Mouse (Mus musculus): ENCODE measurements around the gene Ltk. TPM values are rescaled to one million over a fixed set of nuclear protein-coding genes. Genes with fewer than 3 reads are reported as not detected.
A peak's percentile ranks its signal among the peaks of the same experiment; 100 is the strongest.

Ltk gene
- polyA plus RNA-seq, 1 experiment = 2.0 TPM

GRCm38 (mm10) chr2:119758844-119759835 is 1.1 kb downstream of the Ltk start:
- Histone ChIP-seq H3K27me3 (replicated peaks; ENCODE audit: control insufficient read depth, insufficient read depth, low read length) (peaks cover 2% of the 10 kb centered on the region), H3K36me3 (ENCODE audit: control insufficient read depth, insufficient read depth, low read length) (no peaks in the 10 kb centered on the region), H3K4me3 (ENCODE audit: insufficient read depth, low read depth, low read length) (peak overlapping the region; percentile 52), H3K27ac (ENCODE audit: insufficient read depth, low read depth, low read length) (no peak overlapping the region), H3K4me1 (ENCODE audit: control insufficient read depth, insufficient read depth, low read length) (peaks cover 4% of the 10 kb centered on the region; the same call in 1 of the 2 replicates)
- 12% methylated on average over 44 of the region's 44 CpGs for WGBS
- no peak for DNase-seq
- TF ChIP-seq CTCF (conservative IDR thresholded peaks at IDR 0.05; ENCODE audit: insufficient read depth, insufficient read length, low read depth, low read length) = no peak
- TF ChIP-seq POLR2A (IDR thresholded peaks at IDR 0.05; ENCODE audit: low read depth, low read length) = no peak

- H3K27me3 ChIP-seq (replicated peaks; ENCODE audit: control insufficient read depth, insufficient read depth, low read length) = peaks cover 2% of the 10 kb centered on the region
- peaks cover 4% of the 10 kb centered on the region; the same call in 1 of the 2 replicates for H3K4me1 ChIP-seq (ENCODE audit: control insufficient read depth, insufficient read depth, low read length)
- WGBS = under 1% methylated on average over 73 of the region's 77 CpGs
- no peak overlapping the region for H3K27ac ChIP-seq (ENCODE audit: insufficient read depth, low read depth, low read length)
- TF ChIP-seq CTCF (conservative IDR thresholded peaks at IDR 0.05; ENCODE audit: insufficient read depth, insufficient read length, low read depth, low read length) (no peak), POLR2A (IDR thresholded peaks at IDR 0.05; ENCODE audit: low read depth, low read length) (no peak)
- no peaks in the 10 kb centered on the region for H3K36me3 ChIP-seq (ENCODE audit: control insufficient read depth, insufficient read depth, low read length)
- DNase-seq = peak; percentile 44
- H3K4me3 ChIP-seq (ENCODE audit: insufficient read depth, low read depth, low read length) = peak overlapping the region; percentile 52
Measured at GRCm38 (mm10) chr2:119758101-119758843, 2.0 kb downstream of the Ltk start.

GRCm38 (mm10) chr2:119757601-119758100 is 2.6 kb downstream of the Ltk start:
- Histone ChIP-seq H3K4me1 (ENCODE audit: control insufficient read depth, insufficient read depth, low read length) (peaks cover 4% of the 10 kb centered on the region; the same call in 1 of the 2 replicates), H3K27ac (ENCODE audit: insufficient read depth, low read depth, low read length) (no peak overlapping the region), H3K27me3 (replicated peaks; ENCODE audit: control insufficient read depth, insufficient read depth, low read length) (peaks cover 2% of the 10 kb centered on the region), H3K4me3 (ENCODE audit: insufficient read depth, low read depth, low read length) (peak overlapping the region; percentile 52), H3K36me3 (ENCODE audit: control insufficient read depth, insufficient read depth, low read length) (no peaks in the 10 kb centered on the region)
- peak; percentile 16 for DNase-seq
- no peak for TF ChIP-seq POLR2A (IDR thresholded peaks at IDR 0.05; ENCODE audit: low read depth, low read length)
- no peak for TF ChIP-seq CTCF (conservative IDR thresholded peaks at IDR 0.05; ENCODE audit: insufficient read depth, insufficient read length, low read depth, low read length)
- 5% methylated on average over 31 of the region's 31 CpGs for WGBS

GRCm38 (mm10) chr2:119749260-119749659 is 11.0 kb downstream of the Ltk start:
- no peak for DNase-seq
- 66% methylated on average over 13 of the region's 13 CpGs for WGBS
- H3K36me3 ChIP-seq (ENCODE audit: control insufficient read depth, insufficient read depth, low read length) = no peaks in the 10 kb centered on the region
- TF ChIP-seq CTCF (conservative IDR thresholded peaks at IDR 0.05; ENCODE audit: insufficient read depth, insufficient read length, low read depth, low read length) = no peak
- TF ChIP-seq POLR2A (IDR thresholded peaks at IDR 0.05; ENCODE audit: low read depth, low read length) = no peak
- no peak overlapping the region for H3K27ac ChIP-seq (ENCODE audit: insufficient read depth, low read depth, low read length)
- H3K27me3 ChIP-seq (replicated peaks; ENCODE audit: control insufficient read depth, insufficient read depth, low read length) = no peaks in the 10 kb centered on the region
- no peak overlapping the region for H3K4me3 ChIP-seq (ENCODE audit: insufficient read depth, low read depth, low read length)
- no peaks in the 10 kb centered on the region for H3K4me1 ChIP-seq (ENCODE audit: control insufficient read depth, insufficient read depth, low read length)

GRCm38 (mm10) chr2:119747554-119747953 is 12.7 kb downstream of the Ltk start:
- Histone ChIP-seq H3K4me3 (ENCODE audit: insufficient read depth, low read depth, low read length) (no peak overlapping the region), H3K4me1 (ENCODE audit: control insufficient read depth, insufficient read depth, low read length) (no peaks in the 10 kb centered on the region), H3K36me3 (ENCODE audit: control insufficient read depth, insufficient read depth, low read length) (no peaks in the 10 kb centered on the region), H3K27ac (ENCODE audit: insufficient read depth, low read depth, low read length) (no peak overlapping the region), H3K27me3 (replicated peaks; ENCODE audit: control insufficient read depth, insufficient read depth, low read length) (no peaks in the 10 kb centered on the region)
- TF ChIP-seq POLR2A (IDR thresholded peaks at IDR 0.05; ENCODE audit: low read depth, low read length) (no peak), CTCF (conservative IDR thresholded peaks at IDR 0.05; ENCODE audit: insufficient read depth, insufficient read length, low read depth, low read length) (no peak)
- 75% methylated on average over 7 of the region's 7 CpGs for WGBS
- DNase-seq = no peak

- TF ChIP-seq CTCF (conservative IDR thresholded peaks at IDR 0.05; ENCODE audit: insufficient read depth, insufficient read length, low read depth, low read length) = peak; percentile 43
- TF ChIP-seq POLR2A (IDR thresholded peaks at IDR 0.05; ENCODE audit: low read depth, low read length) = no peak
- no peaks in the 10 kb centered on the region for H3K27me3 ChIP-seq (replicated peaks; ENCODE audit: control insufficient read depth, insufficient read depth, low read length)
- H3K4me3 ChIP-seq (ENCODE audit: insufficient read depth, low read depth, low read length) = no peak overlapping the region
- peak; percentile 30 for DNase-seq
- H3K27ac ChIP-seq (ENCODE audit: insufficient read depth, low read depth, low read length) = no peak overlapping the region
- WGBS = 28% methylated on average over 1 of the region's 1 CpGs
- H3K4me1 ChIP-seq (ENCODE audit: control insufficient read depth, insufficient read depth, low read length) = no peaks in the 10 kb centered on the region
- no peaks in the 10 kb centered on the region for H3K36me3 ChIP-seq (ENCODE audit: control insufficient read depth, insufficient read depth, low read length)
Measured at GRCm38 (mm10) chr2:119745281-119745680, 14.9 kb downstream of the Ltk start.
